Mouse (Mus musculus) E14TG2a.4 (cell line): ENCODE results near the gene Pacsin1.

Source experiments
- CTCF ChIP-seq: conservative IDR thresholded peaks from 2 replicates; pipeline ENCODE4 v1.5.1; 2014; ENCODE audit warnings: low read length
- NANOG ChIP-seq: IDR thresholded peaks from 2 replicates; pipeline ENCODE4 v1.6.1; 2014; ENCODE audit warnings: borderline replicate concordance, low read length, mixed read lengths
- POU5F1 ChIP-seq: IDR thresholded peaks from 2 replicates; pipeline ENCODE4 v1.6.1; 2014; ENCODE audit warnings: low read length, borderline replicate concordance

- TF ChIP-seq CTCF: no peak
- TF ChIP-seq POU5F1: no peak
- no peak for TF ChIP-seq NANOG
Observed at GRCm38 (mm10) chr17:27625455-27626251, 29.7 kb upstream of the Pacsin1 start.
